Mouse (Mus musculus) G1E (cell line): ENCODE measurements around the gene Hist1h2ak. TPM values are rescaled to one million over a fixed set of nuclear protein-coding genes. Genes with fewer than 3 reads are reported as not detected.
A peak's percentile ranks its signal among the peaks of the same experiment; 100 is the strongest.

Experiments
- ATAC-seq: 2 replicates; pipeline ENCODE4 v1.8.0; 2016; ENCODE audit warnings: mild to moderate bottlenecking; ENCODE audit not compliant: insufficient number of reproducible peaks, poor library complexity, low FRiP score, severe bottlenecking; ENCODE audit errors: extremely low read depth
- DNase-seq: peaks from one replicate; pipeline ENCODE4 v3.0.0; 2012; ENCODE audit warnings: low spot score
- H3K27me3 ChIP-seq: 2 replicates; pipeline ENCODE4 v1.6.1; 2012; ENCODE audit warnings: mild to moderate bottlenecking, low read length, inconsistent platforms; ENCODE audit not compliant: insufficient read depth
- H3K36me3 ChIP-seq: replicated peaks from 2 replicates; pipeline ENCODE3; 2012; ENCODE audit warnings: mild to moderate bottlenecking, inconsistent platforms
- H3K4me1 ChIP-seq: 2 replicates; pipeline ENCODE4 v1.6.1; 2012; ENCODE audit warnings: low read depth, low read length, inconsistent platforms, mixed read lengths; ENCODE audit not compliant: insufficient read depth
- H3K4me3 ChIP-seq: 2 replicates; pipeline ENCODE4 v1.5.1; 2012; ENCODE audit warnings: low read depth, mild to moderate bottlenecking, inconsistent platforms, low read length, moderate library complexity, mixed read lengths
- H3K9me3 ChIP-seq: replicated peaks from 2 replicates; pipeline ENCODE4 v1.6.1; 2012; ENCODE audit warnings: inconsistent platforms
- CTCF ChIP-seq: IDR thresholded peaks from 2 replicates; pipeline ENCODE4 v1.5.1; 2012; ENCODE audit warnings: low read depth, low read length, inconsistent platforms, mixed read lengths
- GATA1 ChIP-seq: IDR thresholded peaks from 2 replicates; pipeline ENCODE4 v1.6.1; 2012; ENCODE audit warnings: borderline replicate concordance, low read length, inconsistent platforms, mixed read lengths
- GATA2 ChIP-seq: IDR thresholded peaks from 2 replicates; pipeline ENCODE4 v1.6.1; 2012; ENCODE audit warnings: low read depth, low read length, inconsistent platforms, borderline replicate concordance
- POLR2AphosphoS5 ChIP-seq: IDR thresholded peaks from 2 replicates; pipeline ENCODE4 v1.6.1; 2012; ENCODE audit warnings: low read depth, low read length, inconsistent platforms; ENCODE audit not compliant: insufficient replicate concordance
- TAL1 ChIP-seq: conservative IDR thresholded peaks from 2 replicates; pipeline ENCODE4 v1.6.1; 2012; ENCODE audit warnings: low read depth, low read length, inconsistent platforms, mixed read lengths
- polyA plus RNA-seq: library from polyadenylated mRNA; stranded (reverse); fragments of >175 nt; gene quantifications from 2 replicates; pipeline ENCODE4 v1.2.3, GENCODE M21; 2012
- total RNA-seq, 2 experiments: library from RNA; stranded (forward) in 1 of 2; stranded (reverse) in 1 of 2; fragments of 200-1000 nt in 1 of 2; fragments of >200 nt in 1 of 2; fragmentation: Nextera tagmentation in 1 of 2; gene quantifications; 2 replicates each; pipeline ENCODE4 v1.2.3; 2014 to 2017

Hist1h2ak gene
- total and polyA plus RNA-seq, 3 experiments = 71.1 to 1,742 (median 1,288) TPM

DNA sequence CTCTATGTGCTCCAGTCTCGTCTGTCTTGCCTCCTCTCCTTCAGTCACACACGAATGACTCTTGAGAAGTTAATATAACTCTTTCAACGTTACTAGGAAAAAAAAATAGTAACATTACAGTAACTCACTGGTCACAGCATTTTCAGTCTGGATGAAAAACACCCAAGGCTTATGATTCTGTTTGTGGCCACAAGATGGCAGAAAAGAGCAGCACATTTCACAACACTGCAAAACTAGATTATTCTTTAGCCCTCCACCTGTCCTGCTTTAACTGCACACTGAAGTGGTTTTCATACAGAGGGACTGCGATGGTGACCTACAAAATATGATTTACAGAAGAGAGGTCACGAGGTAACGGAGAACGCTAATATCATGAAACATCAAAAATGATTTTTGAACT lies 38.9 kb downstream of the Hist1h2ak start:
- Histone ChIP-seq H3K9me3 (no peaks in the 10 kb centered on the region), H3K4me1 (peaks cover 43% of the 10 kb centered on the region), H3K4me3 (peak overlapping the region; percentile 67; the same call in 1 of the 2 replicates), H3K27me3 (no peaks in the 10 kb centered on the region), H3K36me3 (no peaks in the 10 kb centered on the region)
- TF ChIP-seq GATA1 (no peak), CTCF (peak; percentile 74)
- DNase-seq (peak; percentile 11), ATAC-seq (no peak)

DNA sequence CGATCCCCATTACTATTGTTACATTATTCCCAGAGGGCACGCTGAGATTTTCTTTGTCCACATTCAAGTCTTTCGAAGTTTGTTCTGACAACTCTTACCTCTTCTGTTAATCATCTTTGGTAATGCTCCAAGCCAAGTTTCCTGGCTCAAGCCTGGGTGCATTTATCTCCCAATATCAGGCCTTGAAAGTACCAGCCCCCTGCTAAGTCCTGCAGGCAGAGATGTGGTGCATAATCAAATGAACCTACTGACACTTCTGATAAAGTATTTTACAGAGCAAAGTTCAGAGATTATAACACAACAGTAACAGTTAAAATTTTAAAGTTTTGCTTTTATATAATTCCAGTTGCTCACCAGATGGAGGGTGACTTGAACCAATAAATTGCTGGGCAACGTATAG lies 41.9 kb downstream of the Hist1h2ak start:
- peak overlapping the region; percentile 68; the same call in 1 of the 2 replicates for H3K4me3 ChIP-seq

DNA sequence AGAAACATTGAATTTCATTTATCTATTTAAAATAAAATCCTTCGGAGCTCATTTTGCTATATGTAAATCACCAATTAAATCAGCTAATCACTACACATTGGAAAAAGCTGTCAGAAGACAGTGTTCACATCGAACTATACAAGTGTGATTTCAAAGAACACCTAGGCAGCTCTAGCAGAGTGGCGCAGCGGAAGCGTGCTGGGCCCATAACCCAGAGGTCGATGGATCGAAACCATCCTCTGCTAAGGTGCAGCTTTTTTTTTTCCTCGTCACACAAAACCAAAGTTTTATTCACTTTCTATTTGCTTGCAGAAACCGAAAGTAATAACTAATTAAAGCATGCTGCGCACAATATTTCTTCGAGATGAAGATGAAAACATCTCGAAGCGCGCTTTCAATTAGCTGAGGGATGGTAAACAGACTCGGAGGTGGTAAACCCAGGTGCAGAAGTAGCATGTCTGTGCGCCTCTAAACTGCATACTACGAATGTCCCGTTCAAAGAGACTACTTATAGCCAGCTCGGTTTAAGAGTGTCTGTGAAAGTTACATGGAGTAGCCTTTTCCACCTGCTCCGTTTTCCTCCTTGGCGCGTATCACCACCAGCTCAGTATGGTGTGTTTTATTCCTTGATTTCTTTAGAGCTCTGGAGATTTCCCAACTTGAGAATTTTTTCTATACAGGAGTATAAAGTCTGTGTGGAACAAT lies 42.7 kb downstream of the Hist1h2ak start:
- H3K9me3 ChIP-seq = no peaks in the 10 kb centered on the region
- no peaks in the 10 kb centered on the region for H3K36me3 ChIP-seq
- ATAC-seq (no peak), DNase-seq (no peak)
- TF ChIP-seq TAL1 (no peak), CTCF (no peak), POLR2AphosphoS5 (no peak), GATA2 (no peak), GATA1 (no peak)
- peaks cover 29% of the 10 kb centered on the region for H3K4me1 ChIP-seq
- H3K27me3 ChIP-seq = no peaks in the 10 kb centered on the region
- H3K4me3 ChIP-seq = peak overlapping the region; percentile 68

More for the DNA sequence above, 41.9 kb downstream of the Hist1h2ak start:
- DNase-seq = no peak
- Histone ChIP-seq H3K36me3 (no peaks in the 10 kb centered on the region), H3K9me3 (no peaks in the 10 kb centered on the region), H3K27me3 (no peaks in the 10 kb centered on the region), H3K4me1 (peaks cover 30% of the 10 kb centered on the region)
- no peak for ATAC-seq
- TF ChIP-seq GATA1 (no peak), TAL1 (peak; percentile 31; the same call in 1 of the 2 replicates), CTCF (no peak)

- no peak for TF ChIP-seq TAL1
- TF ChIP-seq CTCF = 0 out of 2 replicates have a peak, but pooled peaks have one; percentile 28
- ATAC-seq (peak; percentile 77), DNase-seq (peak; percentile 27)
- Histone ChIP-seq H3K27me3 (no peaks in the 10 kb centered on the region), H3K9me3 (no peaks in the 10 kb centered on the region), H3K4me1 (peaks cover 24% of the 10 kb centered on the region), H3K4me3 (peak overlapping the region; percentile 72), H3K36me3 (no peaks in the 10 kb centered on the region)
Observed at GRCm38 (mm10) chr13:21710031-21710711, 43.5 kb downstream of the Hist1h2ak start.

- DNase-seq (no peak), ATAC-seq (no peak)
- TF ChIP-seq GATA1 (no peak), TAL1 (no peak), POLR2AphosphoS5 (no peak), CTCF (no peak), GATA2 (no peak)
- H3K4me3 ChIP-seq = no peak overlapping the region
- H3K27me3 ChIP-seq = peaks cover 4% of the 10 kb centered on the region
- H3K36me3 ChIP-seq = no peaks in the 10 kb centered on the region
- peaks cover 7% of the 10 kb centered on the region for H3K4me1 ChIP-seq
- no peaks in the 10 kb centered on the region for H3K9me3 ChIP-seq
Observed at GRCm38 (mm10) chr13:21706669-21707068, 47.0 kb downstream of the Hist1h2ak start.

Other genes with a start within 250 kb of the Hist1h2ak start
Only the 20 nearest of the 28 such genes appear.
- gene Olfr1361, start 90.4 kb downstream of the Hist1h2ak start, total RNA-seq (2014; fragmentation: Nextera tagmentation) = not detected in 2 replicates
- 0.05 and 0.17 TPM in 2 replicates for gene Olfr1361, start 90.4 kb downstream of the Hist1h2ak start, total RNA-seq (2017)
- gene Olfr1361, start 90.4 kb downstream of the Hist1h2ak start, polyA plus RNA-seq = not detected in 2 replicates
- not detected in 2 replicates for gene Olfr1360, start 76.4 kb downstream of the Hist1h2ak start, total RNA-seq (2014; fragmentation: Nextera tagmentation)
- not detected in 2 replicates for gene Olfr1360, start 76.4 kb downstream of the Hist1h2ak start, total RNA-seq (2017)
- not detected in 2 replicates for gene Olfr1360, start 76.4 kb downstream of the Hist1h2ak start, polyA plus RNA-seq
- not detected in 2 replicates for gene Olfr1359, start 55.7 kb downstream of the Hist1h2ak start, total RNA-seq (2014; fragmentation: Nextera tagmentation)
- 0.12 and 0.22 TPM in 2 replicates for gene Olfr1359, start 55.7 kb downstream of the Hist1h2ak start, total RNA-seq (2017)
- not detected in 2 replicates for gene Olfr1359, start 55.7 kb downstream of the Hist1h2ak start, polyA plus RNA-seq
- 900 and 963 TPM in 2 replicates for gene Hist1h2bl, start 37.7 kb downstream of the Hist1h2ak start, total RNA-seq (2014; fragmentation: Nextera tagmentation)
- gene Hist1h2bl, start 37.7 kb downstream of the Hist1h2ak start, total RNA-seq (2017) = 1,351 and 1,816 TPM in 2 replicates
- gene Hist1h2bl, start 37.7 kb downstream of the Hist1h2ak start, polyA plus RNA-seq = 2.1 and 8.3 TPM in 2 replicates
- gene Hist1h2ai, start 37.4 kb downstream of the Hist1h2ak start, total RNA-seq (2014; fragmentation: Nextera tagmentation) = 968 and 989 TPM in 2 replicates
- 2,644 and 2,651 TPM in 2 replicates for gene Hist1h2ai, start 37.4 kb downstream of the Hist1h2ak start, total RNA-seq (2017)
- 2,561 and 4,652 TPM in 2 replicates for gene Hist1h2ai, start 37.4 kb downstream of the Hist1h2ak start, polyA plus RNA-seq
- gene Hist1h3h, start 36.2 kb downstream of the Hist1h2ak start, total RNA-seq (2014; fragmentation: Nextera tagmentation) = 178 and 383 TPM in 2 replicates
- 634 and 1,163 TPM in 2 replicates for gene Hist1h3h, start 36.2 kb downstream of the Hist1h2ak start, total RNA-seq (2017)
- 29.3 and 131 TPM in 2 replicates for gene Hist1h3h, start 36.2 kb downstream of the Hist1h2ak start, polyA plus RNA-seq
- gene Hist1h2bm, start 31.8 kb downstream of the Hist1h2ak start, total RNA-seq (2014; fragmentation: Nextera tagmentation) = 170 and 209 TPM in 2 replicates
- 309 and 556 TPM in 2 replicates for gene Hist1h2bm, start 31.8 kb downstream of the Hist1h2ak start, total RNA-seq (2017)
- 1.2 and 3.4 TPM in 2 replicates for gene Hist1h2bm, start 31.8 kb downstream of the Hist1h2ak start, polyA plus RNA-seq
- gene Hist1h4j, start 18.8 kb downstream of the Hist1h2ak start, total RNA-seq (2014; fragmentation: Nextera tagmentation) = 20.2 and 51.9 TPM in 2 replicates
- gene Hist1h4j, start 18.8 kb downstream of the Hist1h2ak start, total RNA-seq (2017) = 121 TPM in 2 replicates
- gene Hist1h4j, start 18.8 kb downstream of the Hist1h2ak start, polyA plus RNA-seq = 1.2 and 6.4 TPM in 2 replicates
- 1,076 and 1,147 TPM in 2 replicates for gene Hist1h4k, start 3.3 kb downstream of the Hist1h2ak start, total RNA-seq (2014; fragmentation: Nextera tagmentation)
- 4,982 and 5,364 TPM in 2 replicates for gene Hist1h4k, start 3.3 kb downstream of the Hist1h2ak start, total RNA-seq (2017)
- 12.1 and 66.9 TPM in 2 replicates for gene Hist1h4k, start 3.3 kb downstream of the Hist1h2ak start, polyA plus RNA-seq
- gene Hist1h2bn, start 296 bp upstream of the Hist1h2ak start, total RNA-seq (2014; fragmentation: Nextera tagmentation) = 350 and 535 TPM in 2 replicates
- 410 and 794 TPM in 2 replicates for gene Hist1h2bn, start 296 bp upstream of the Hist1h2ak start, total RNA-seq (2017)
- 0.90 and 0.98 TPM in 2 replicates for gene Hist1h2bn, start 296 bp upstream of the Hist1h2ak start, polyA plus RNA-seq
- gene Hist1h1b, start 26.8 kb upstream of the Hist1h2ak start, total RNA-seq (2014; fragmentation: Nextera tagmentation) = 919 and 956 TPM in 2 replicates
- gene Hist1h1b, start 26.8 kb upstream of the Hist1h2ak start, total RNA-seq (2017) = 975 and 1,171 TPM in 2 replicates
- 2.9 and 8.3 TPM in 2 replicates for gene Hist1h1b, start 26.8 kb upstream of the Hist1h2ak start, polyA plus RNA-seq
- 770 and 1,209 TPM in 2 replicates for gene Hist1h3i, start 29.5 kb upstream of the Hist1h2ak start, total RNA-seq (2014; fragmentation: Nextera tagmentation)
- 347 and 472 TPM in 2 replicates for gene Hist1h3i, start 29.5 kb upstream of the Hist1h2ak start, total RNA-seq (2017)
- 9.7 and 61.6 TPM in 2 replicates for gene Hist1h3i, start 29.5 kb upstream of the Hist1h2ak start, polyA plus RNA-seq
- 14.4 and 62.3 TPM in 2 replicates for gene Hist1h2an, start 33.4 kb upstream of the Hist1h2ak start, total RNA-seq (2014; fragmentation: Nextera tagmentation)
- 76.2 and 144 TPM in 2 replicates for gene Hist1h2an, start 33.4 kb upstream of the Hist1h2ak start, total RNA-seq (2017)
- 18.0 and 48.6 TPM in 2 replicates for gene Hist1h2an, start 33.4 kb upstream of the Hist1h2ak start, polyA plus RNA-seq
- 88.4 and 192 TPM in 2 replicates for gene Hist1h2bp, start 33.6 kb upstream of the Hist1h2ak start, total RNA-seq (2014; fragmentation: Nextera tagmentation)
- gene Hist1h2bp, start 33.6 kb upstream of the Hist1h2ak start, total RNA-seq (2017) = 55.4 and 77.8 TPM in 2 replicates
- 6.8 and 18.8 TPM in 2 replicates for gene Hist1h2bp, start 33.6 kb upstream of the Hist1h2ak start, polyA plus RNA-seq
- gene Hist1h2bq, start 56.4 kb upstream of the Hist1h2ak start, total RNA-seq (2014; fragmentation: Nextera tagmentation) = 1,081 and 1,195 TPM in 2 replicates
- 921 and 1,023 TPM in 2 replicates for gene Hist1h2bq, start 56.4 kb upstream of the Hist1h2ak start, total RNA-seq (2017)
- gene Hist1h2bq, start 56.4 kb upstream of the Hist1h2ak start, polyA plus RNA-seq = 5.1 and 26.9 TPM in 2 replicates
- gene Hist1h2ao, start 56.6 kb upstream of the Hist1h2ak start, total RNA-seq (2014; fragmentation: Nextera tagmentation) = 683 and 1,071 TPM in 2 replicates
- not detected in 2 replicates for gene Hist1h2ao, start 56.6 kb upstream of the Hist1h2ak start, total RNA-seq (2017)
- 11,503 and 23,832 TPM in 2 replicates for gene Hist1h2ao, start 56.6 kb upstream of the Hist1h2ak start, polyA plus RNA-seq
- gene Hist1h4m, start 57.9 kb upstream of the Hist1h2ak start, total RNA-seq (2014; fragmentation: Nextera tagmentation) = 95.2 and 203 TPM in 2 replicates
- 16.8 and 94.6 TPM in 2 replicates for gene Hist1h4m, start 57.9 kb upstream of the Hist1h2ak start, total RNA-seq (2017)
- gene Hist1h4m, start 57.9 kb upstream of the Hist1h2ak start, polyA plus RNA-seq = 35.5 TPM in 1 of 2 replicates, not detected in the other
- gene Hist1h4n, start 78.4 kb upstream of the Hist1h2ak start, total RNA-seq (2014; fragmentation: Nextera tagmentation) = 349 and 456 TPM in 2 replicates
- 3,540 and 3,844 TPM in 2 replicates for gene Hist1h4n, start 78.4 kb upstream of the Hist1h2ak start, total RNA-seq (2017)
- 15.7 and 41.0 TPM in 2 replicates for gene Hist1h4n, start 78.4 kb upstream of the Hist1h2ak start, polyA plus RNA-seq
- 653 and 691 TPM in 2 replicates for gene Hist1h2ap, start 79.7 kb upstream of the Hist1h2ak start, total RNA-seq (2014; fragmentation: Nextera tagmentation)
- 2,134 and 3,440 TPM in 2 replicates for gene Hist1h2ap, start 79.7 kb upstream of the Hist1h2ak start, total RNA-seq (2017)
- gene Hist1h2ap, start 79.7 kb upstream of the Hist1h2ak start, polyA plus RNA-seq = 8,984 and 13,644 TPM in 2 replicates
- 1,040 and 1,147 TPM in 2 replicates for gene Hist1h2br, start 79.9 kb upstream of the Hist1h2ak start, total RNA-seq (2014; fragmentation: Nextera tagmentation)
- gene Hist1h2br, start 79.9 kb upstream of the Hist1h2ak start, total RNA-seq (2017) = 1,116 and 1,141 TPM in 2 replicates
- 4.6 and 25.4 TPM in 2 replicates for gene Hist1h2br, start 79.9 kb upstream of the Hist1h2ak start, polyA plus RNA-seq